Mouse (Mus musculus) forebrain, embryonic 16.5 days (tissue): ENCODE results near the gene Yif1a. TPM values are rescaled to one million over a fixed set of nuclear protein-coding genes. Genes with fewer than 3 reads are reported as not detected.
A peak's percentile ranks its signal among the peaks of the same experiment; 100 is the strongest.
"Not testable (repeated sequence)": the region's sequence is repeated elsewhere in the genome, so short reads cannot be mapped to it uniquely, and the experiment has no call there.

Experiments used
- ATAC-seq: fragments of 200-750 bp; cut with Nextera tagmentation; 2 replicates; pipeline ENCODE4 v1.8.0; 2017; ENCODE audit warnings: mild to moderate bottlenecking, moderate library complexity
- H3K27ac ChIP-seq: fragments of 300-500 bp; sonication (generic); 2 replicates; pipeline ENCODE4 v1.5.1; 2014; ENCODE audit warnings: low read length, control low read depth
- H3K27me3 ChIP-seq: fragments of 300-500 bp; sonication (generic); replicated peaks from 2 replicates; pipeline ENCODE4 v1.6.1; 2014; ENCODE audit warnings: low read length; ENCODE audit not compliant: control insufficient read depth, insufficient read depth
- H3K36me3 ChIP-seq: fragments of 300-500 bp; sonication (generic); 2 replicates; pipeline ENCODE4 v1.6.1; 2014; ENCODE audit not compliant: control insufficient read depth, insufficient read depth
- H3K4me1 ChIP-seq: fragments of 300-500 bp; sonication (generic); replicated peaks from 2 replicates; pipeline ENCODE4 v1.6.1; 2014; ENCODE audit warnings: low read length; ENCODE audit not compliant: control insufficient read depth, insufficient read depth
- H3K4me2 ChIP-seq: fragments of 300-500 bp; sonication (generic); 2 replicates; pipeline ENCODE4 v1.6.1; 2014; ENCODE audit warnings: mild to moderate bottlenecking, low read length, control low read depth
- H3K4me3 ChIP-seq: fragments of 300-500 bp; sonication (generic); replicated peaks from 2 replicates; pipeline ENCODE4 v1.5.1; 2014; ENCODE audit warnings: mild to moderate bottlenecking, low read length, control low read depth
- H3K9ac ChIP-seq: fragments of 300-500 bp; sonication (generic); replicated peaks from 2 replicates; pipeline ENCODE4 v1.6.1; 2014; ENCODE audit warnings: low read depth, low read length, control low read depth
- H3K9me3 ChIP-seq: fragments of 300-500 bp; sonication (generic); 2 replicates; pipeline ENCODE4 v1.6.1; 2016; ENCODE audit warnings: low read length; ENCODE audit not compliant: control insufficient read depth
- WGBS: fragments of 180-500 bp; shearing (Covaris S2); extraction: QIAGEN DNeasy Blood & Tissue Kit; methylation state at CpG from one replicate; pipeline ENCODE4 v1.1.7; 2014; 5-methylcytosine and 5-hydroxymethylcytosine counted together
- polyA plus RNA-seq: library from polyadenylated mRNA; unstranded; fragments of >200 nt; fragmentation: Nextera tagmentation; extraction: Ambion mirVana; gene quantifications from 2 replicates; pipeline ENCODE4 v1.2.1, GENCODE M21; 2015

Gene Yif1a
- polyA plus RNA-seq, 1 experiment from 2014 or later: 56.0 TPM

DNA sequence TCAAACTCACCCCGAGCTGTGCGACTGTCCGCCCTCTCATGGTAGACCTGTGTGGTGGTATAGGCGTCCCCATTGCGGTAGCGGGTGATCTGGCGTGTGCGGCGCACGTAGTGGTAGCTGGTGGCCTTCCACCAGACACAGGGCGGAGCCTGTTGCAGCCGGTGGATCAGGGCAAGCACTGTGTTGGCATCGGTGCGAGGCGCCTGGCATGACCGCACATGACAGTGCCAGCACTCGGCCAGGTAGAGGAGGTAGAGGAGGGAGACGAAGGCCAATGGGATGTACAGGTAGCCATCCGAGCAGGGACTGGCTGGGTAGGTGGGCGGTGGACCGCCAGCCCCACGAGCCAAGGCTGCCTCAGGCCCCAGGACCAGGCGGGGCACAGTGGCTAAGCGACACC is 5.7 kb upstream of the Yif1a start:
- 72% methylated on average over 24 of the region's 24 CpGs for WGBS
- Histone ChIP-seq H3K4me1 (peaks cover 13% of the 10 kb centered on the region), H3K27me3 (peaks cover 61% of the 10 kb centered on the region), H3K27ac (no peak overlapping the region), H3K4me2 (no peak overlapping the region), H3K36me3 (no peaks in the 10 kb centered on the region), H3K9ac (no peak overlapping the region), H3K4me3 (no peak overlapping the region), H3K9me3 (no peaks in the 10 kb centered on the region)
- ATAC-seq: no peak

DNA sequence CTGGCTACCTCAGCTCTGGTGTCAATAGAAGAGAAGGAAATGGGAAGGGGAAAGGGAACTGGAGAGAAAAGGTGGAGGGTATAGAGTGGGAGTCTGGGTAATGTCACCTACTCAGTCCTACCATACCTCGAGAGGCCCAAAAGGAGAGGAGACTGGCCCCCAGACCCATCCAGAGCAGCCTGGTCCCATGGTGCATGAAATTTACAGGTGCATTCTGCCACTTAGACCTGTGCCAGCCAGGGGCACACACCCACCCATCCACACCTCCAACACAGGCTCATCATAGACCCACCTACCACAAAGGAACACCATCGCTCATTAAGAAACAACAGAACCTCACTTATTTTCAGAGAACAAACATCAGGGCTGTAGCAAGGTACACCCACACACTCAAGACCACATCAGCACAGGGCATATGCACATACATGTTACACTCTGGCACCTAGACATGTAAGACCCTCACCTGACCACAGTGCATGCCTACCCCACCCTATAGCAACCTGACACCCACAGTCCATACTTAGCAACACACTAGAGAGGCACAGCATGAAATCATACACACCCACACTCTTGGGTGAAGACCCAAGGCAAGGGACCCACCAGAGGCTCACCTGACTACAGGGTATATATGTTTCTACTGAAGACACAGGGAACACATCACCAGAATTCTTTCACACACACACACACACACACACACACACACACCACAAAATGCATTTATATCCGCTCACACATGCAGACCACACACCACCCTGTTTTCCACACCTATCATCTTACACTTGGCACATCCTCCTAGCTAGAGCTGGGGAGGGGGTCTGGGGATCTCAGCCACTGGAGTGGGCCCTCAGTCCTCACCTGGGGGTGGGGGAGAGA is 4.1 kb upstream of the Yif1a start:
- Histone ChIP-seq H3K9ac (peak overlapping the region; percentile 71), H3K4me2 (peak overlapping the region; percentile 85), H3K4me1 (peaks cover 20% of the 10 kb centered on the region), H3K9me3 (no peaks in the 10 kb centered on the region), H3K36me3 (no peaks in the 10 kb centered on the region), H3K27me3 (peaks cover 58% of the 10 kb centered on the region), H3K4me3 (peak overlapping the region; percentile 64), H3K27ac (no peak overlapping the region; the same call in 1 of the 2 replicates)
- 59% methylated on average over 3 of the region's 3 CpGs for WGBS
- no peak for ATAC-seq

DNA sequence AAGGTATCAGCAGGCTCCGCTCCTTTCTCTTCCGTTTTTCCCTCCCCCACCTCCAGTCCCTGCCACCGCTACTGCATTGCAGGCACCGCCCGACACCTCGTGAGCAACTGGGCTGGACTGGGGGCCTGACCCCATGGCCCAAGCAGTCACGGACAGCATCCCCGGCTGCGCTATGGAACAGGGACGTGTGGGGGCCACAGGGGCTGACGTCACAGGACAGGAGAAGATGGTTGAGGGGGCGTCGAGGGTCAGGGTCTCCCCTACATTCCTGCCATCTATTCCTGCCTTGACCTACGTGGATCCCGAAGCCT is 3.5 kb upstream of the Yif1a start:
- Histone ChIP-seq H3K36me3 (no peaks in the 10 kb centered on the region), H3K27ac (no peak overlapping the region), H3K4me3 (peak overlapping the region; percentile 64), H3K4me1 (peaks cover 24% of the 10 kb centered on the region), H3K27me3 (peaks cover 58% of the 10 kb centered on the region), H3K9me3 (no peaks in the 10 kb centered on the region), H3K9ac (peak overlapping the region; percentile 71), H3K4me2 (peak overlapping the region; percentile 85)
- WGBS: 4% methylated on average over 15 of the region's 15 CpGs
- ATAC-seq: no peak

DNA sequence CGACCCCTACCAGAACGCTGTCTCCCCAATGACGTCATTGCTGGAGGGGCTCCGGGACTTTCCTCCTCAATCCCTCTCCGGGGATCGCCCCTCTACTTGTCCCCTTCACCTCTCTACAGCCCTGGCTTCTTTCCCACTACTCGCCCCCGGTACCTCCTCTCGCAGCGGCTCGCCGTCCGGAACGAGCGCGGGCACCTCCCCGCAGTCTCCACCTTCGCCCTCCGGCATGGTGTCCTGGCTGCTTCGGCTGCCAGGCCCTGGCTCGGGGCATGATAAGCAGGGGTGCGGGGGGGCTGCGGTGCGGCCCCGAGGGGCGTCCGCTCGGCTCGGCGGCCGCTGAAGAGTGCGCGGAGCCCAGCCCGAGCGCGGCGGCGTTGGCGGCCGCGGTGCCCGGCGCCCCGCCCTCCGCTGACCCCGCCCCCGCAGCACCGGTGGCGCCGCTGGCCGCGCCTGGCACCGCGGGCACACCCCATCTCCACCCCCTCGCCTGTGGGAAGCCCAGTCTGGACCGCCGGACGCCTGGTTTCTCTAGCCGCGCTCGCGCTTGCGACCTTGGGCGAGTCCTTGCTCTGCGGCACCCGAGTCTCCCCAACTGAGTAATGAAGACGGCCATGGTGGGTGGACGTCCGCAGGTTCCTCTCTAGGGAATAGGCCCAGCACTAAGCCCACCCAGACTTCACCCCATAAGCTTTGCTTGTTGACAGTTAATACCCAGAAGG is 3.0 kb upstream of the Yif1a start, which contains the start of gene Tmem151a:
TSS of gene Tmem151a (minus strand) at position 387 of the 719 bp plus-strand sequence.
- H3K27ac ChIP-seq: no peak within 1 kb of the TSS

DNA sequence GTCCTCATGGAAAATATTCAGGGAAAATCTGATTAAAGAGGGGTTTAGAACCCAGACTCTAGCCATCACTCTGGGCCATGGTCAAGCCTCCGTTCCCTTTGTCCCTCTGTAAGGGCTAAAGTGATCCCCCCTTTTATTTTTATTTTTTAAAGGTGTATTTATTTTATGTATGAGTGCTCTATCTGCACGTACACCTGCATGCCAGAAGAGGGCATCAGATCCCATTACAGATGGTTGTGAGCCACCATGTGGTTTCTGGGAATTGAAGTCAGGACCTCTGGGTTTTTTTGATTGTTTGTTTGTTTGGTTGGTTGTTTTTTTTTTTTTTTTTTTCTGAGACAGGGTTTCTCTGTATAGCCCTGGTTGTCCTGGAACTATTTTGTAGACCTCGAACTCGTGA is 1.8 kb upstream of the Yif1a start:
- not testable (repeated sequence) for H3K4me2 ChIP-seq, ATAC-seq, H3K9ac ChIP-seq, H3K4me3 ChIP-seq, H3K36me3 ChIP-seq, H3K9me3 ChIP-seq, H3K27ac ChIP-seq
- peaks cover 24% of the 10 kb centered on the region for H3K4me1 ChIP-seq
- 58% methylated on average over 4 of the region's 4 CpGs for WGBS
- H3K27me3 ChIP-seq: peaks cover 44% of the 10 kb centered on the region

More for the DNA sequence above, 3.0 kb upstream of the Yif1a start, which contains the start of gene Tmem151a:
- peak within 1 kb of the TSS; percentile 71 for H3K9ac ChIP-seq
- H3K36me3 ChIP-seq: no peaks in the 10 kb centered on the region
- WGBS: under 1% methylated on average over 69 of the region's 69 CpGs
- ATAC-seq: no peak
- no peaks in the 10 kb centered on the region for H3K9me3 ChIP-seq
- peak within 1 kb of the TSS; percentile 85 for H3K4me2 ChIP-seq
- peaks cover 55% of the 10 kb centered on the region for H3K27me3 ChIP-seq
- peaks cover 24% of the 10 kb centered on the region for H3K4me1 ChIP-seq
- H3K4me3 ChIP-seq: peak within 1 kb of the TSS; percentile 64

DNA sequence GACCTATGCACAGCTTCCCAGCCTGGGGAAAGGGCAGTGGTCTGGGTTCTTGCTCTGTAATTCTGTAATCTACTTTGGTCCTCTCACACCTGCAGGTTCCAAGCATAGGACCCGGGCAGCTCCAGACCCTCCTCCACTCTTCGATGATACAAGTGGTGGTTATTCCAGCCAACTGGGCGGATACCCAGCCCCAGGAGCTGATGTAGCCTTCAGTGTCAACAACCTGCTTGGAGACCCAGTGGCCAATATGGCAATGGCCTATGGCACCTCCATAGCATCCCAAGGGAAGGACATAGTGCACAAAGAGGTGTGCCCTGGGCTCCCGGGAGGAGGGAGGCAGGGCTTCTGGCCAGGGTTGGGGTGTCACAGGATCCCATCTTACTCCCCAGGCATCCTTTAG is 986 bp downstream of the Yif1a start:
- peak overlapping the region; percentile 54; the same call in 1 of the 2 replicates for H3K9ac ChIP-seq
- H3K27ac ChIP-seq: no peak overlapping the region
- H3K27me3 ChIP-seq: peaks cover 21% of the 10 kb centered on the region
- no peak for ATAC-seq
- peak overlapping the region; percentile 74 for H3K4me2 ChIP-seq
- peak overlapping the region; percentile 55 for H3K4me3 ChIP-seq
- peaks cover 14% of the 10 kb centered on the region for H3K36me3 ChIP-seq
- peaks cover 35% of the 10 kb centered on the region for H3K4me1 ChIP-seq
- WGBS: 93% methylated on average over 4 of the region's 4 CpGs
- no peaks in the 10 kb centered on the region for H3K9me3 ChIP-seq

DNA sequence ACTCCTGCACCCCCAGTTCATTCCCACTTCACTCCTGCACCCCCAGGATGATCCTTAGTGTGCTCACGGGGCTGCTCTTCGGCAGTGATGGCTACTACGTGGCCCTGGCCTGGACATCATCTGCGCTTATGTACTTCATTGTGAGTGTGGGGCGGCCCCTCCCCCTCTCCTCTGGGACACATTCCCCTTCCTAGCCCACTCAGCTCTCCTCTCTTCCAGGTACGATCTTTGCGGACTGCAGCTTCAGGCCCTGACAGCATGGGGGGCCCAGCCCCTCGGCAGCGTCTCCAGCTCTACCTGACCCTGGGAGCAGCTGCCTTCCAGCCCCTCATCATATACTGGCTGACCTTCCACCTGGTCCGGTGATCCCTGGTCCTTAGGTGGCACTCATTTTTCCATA is 3.7 kb downstream of the Yif1a start:
- no peak overlapping the region for H3K9ac ChIP-seq
- no peaks in the 10 kb centered on the region for H3K9me3 ChIP-seq
- no peaks in the 10 kb centered on the region for H3K27me3 ChIP-seq
- H3K36me3 ChIP-seq: peaks cover 14% of the 10 kb centered on the region
- 89% methylated on average over 10 of the region's 10 CpGs for WGBS
- H3K4me1 ChIP-seq: peaks cover 53% of the 10 kb centered on the region
- H3K4me3 ChIP-seq: no peak overlapping the region
- H3K27ac ChIP-seq: no peak overlapping the region
- H3K4me2 ChIP-seq: no peak overlapping the region
- no peak for ATAC-seq

DNA sequence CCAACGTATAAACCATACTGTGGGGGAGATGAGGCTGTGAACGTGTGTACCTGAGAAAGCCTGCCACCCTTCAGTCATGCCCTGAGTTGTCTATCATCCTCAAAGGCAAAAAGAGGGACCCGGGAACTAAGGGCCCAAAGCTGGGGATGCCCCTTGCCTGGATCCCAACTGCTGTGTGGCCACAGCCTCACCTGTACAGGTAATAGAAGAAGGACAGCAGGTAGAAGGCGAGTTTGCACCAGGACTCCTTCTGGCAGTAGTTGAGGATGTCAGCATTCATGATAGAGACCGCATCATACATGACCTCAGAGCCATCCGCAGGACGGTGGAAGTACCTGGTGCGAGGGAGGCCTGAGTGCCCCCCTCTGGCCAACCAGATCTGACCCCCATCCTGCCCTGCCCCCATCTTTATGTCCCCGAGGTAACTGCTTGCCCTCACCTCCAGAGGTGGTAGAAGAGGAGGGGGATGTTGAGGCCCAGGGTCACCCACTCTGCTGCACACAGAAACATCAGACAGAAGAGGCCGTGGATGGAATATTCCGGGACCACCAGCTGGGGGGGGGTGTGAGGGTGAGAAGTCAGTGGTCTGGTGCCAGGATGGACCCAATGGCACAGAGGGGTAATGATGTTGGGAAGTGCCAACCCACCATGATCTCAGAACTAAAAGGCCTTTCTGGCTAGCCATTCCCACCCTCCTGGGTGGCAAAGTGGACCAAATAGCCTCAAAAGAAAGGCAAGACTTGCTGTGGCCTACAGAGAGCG is 5.3 kb downstream of the Yif1a start:
- peaks cover 53% of the 10 kb centered on the region for H3K4me1 ChIP-seq

DNA sequence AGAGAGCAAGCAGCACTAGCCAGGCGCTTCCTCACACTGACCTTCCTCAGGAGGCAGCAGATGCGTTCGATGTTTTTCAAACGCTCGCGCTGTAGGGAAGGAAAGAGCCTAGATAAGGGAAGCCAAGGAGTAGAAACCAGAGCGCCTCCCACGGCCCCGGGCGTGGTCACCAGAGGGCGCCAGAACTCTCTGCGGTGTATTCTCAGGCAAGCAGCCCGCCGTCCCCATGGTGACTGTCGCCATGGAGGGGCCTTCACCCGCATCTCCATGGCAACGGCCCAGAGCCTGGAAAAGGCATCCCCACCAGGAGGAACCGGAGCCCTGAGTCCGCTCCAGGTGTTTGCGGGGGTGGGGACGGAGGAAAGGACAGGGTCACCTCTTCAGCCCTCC is 5.9 kb downstream of the Yif1a start:
- peak; percentile 80 for ATAC-seq
- Histone ChIP-seq H3K4me2 (peak overlapping the region; percentile 59), H3K36me3 (peaks cover 14% of the 10 kb centered on the region), H3K9me3 (no peaks in the 10 kb centered on the region), H3K27ac (peak overlapping the region; percentile 92), H3K4me3 (peak overlapping the region; percentile 79), H3K4me1 (peaks cover 53% of the 10 kb centered on the region), H3K9ac (peak overlapping the region; percentile 52), H3K27me3 (no peaks in the 10 kb centered on the region)
- under 1% methylated on average over 20 of the region's 21 CpGs for WGBS

More for the DNA sequence above, 5.3 kb downstream of the Yif1a start:
- Histone ChIP-seq H3K27me3 (no peaks in the 10 kb centered on the region), H3K4me3 (peak overlapping the region; percentile 79), H3K4me2 (peak overlapping the region; percentile 59), H3K9ac (peak overlapping the region; percentile 52), H3K36me3 (peaks cover 14% of the 10 kb centered on the region), H3K9me3 (no peaks in the 10 kb centered on the region), H3K27ac (peak overlapping the region; percentile 92; the same call in 1 of the 2 replicates)
- 75% methylated on average over 12 of the region's 12 CpGs for WGBS
- no peak for ATAC-seq
